Mouse (Mus musculus): ENCODE data around the gene Mfsd2a. TPM values are rescaled to one million over a fixed set of nuclear protein-coding genes. Genes with fewer than 3 reads are reported as not detected.

Mfsd2a gene
- total and polyA plus RNA-seq, 2 experiments from 2014 or later: 30.3 to 57.7 TPM

DNA sequence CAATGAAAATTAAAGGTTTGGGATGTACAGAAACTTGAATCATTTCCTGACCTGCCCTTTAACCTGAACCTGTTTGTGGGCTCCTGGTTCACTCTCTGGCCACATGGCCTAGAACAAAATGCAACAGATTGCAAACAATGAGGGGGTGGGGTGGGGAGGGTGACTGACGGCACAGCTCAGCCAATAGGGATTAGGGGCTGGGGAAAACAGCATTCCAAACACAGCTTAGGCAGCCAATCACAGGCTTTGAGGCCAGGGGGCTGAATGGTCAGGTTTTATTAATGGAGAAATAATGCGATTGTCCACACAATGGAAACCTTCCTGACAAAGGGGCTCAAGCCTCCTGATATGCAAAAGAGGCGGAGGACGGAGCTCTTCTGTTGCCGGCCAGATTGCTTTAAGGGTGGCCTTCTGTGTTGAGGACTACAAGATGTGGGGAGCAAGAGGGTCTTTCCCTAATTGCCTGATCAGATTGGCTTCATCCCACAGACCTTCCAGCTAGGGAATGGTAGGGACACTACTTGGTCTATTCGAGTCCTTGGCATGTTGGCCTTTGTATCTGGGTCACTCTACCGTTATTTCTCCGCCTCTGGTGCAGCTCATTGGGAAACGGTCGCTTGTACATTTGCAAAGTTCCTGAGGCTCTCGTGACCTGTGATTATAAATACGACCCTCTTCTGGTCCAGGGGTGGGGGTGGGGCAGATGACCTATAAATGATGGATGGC, 37.7 kb upstream of the Mfsd2a start:
- 3% methylated on average over 12 of the region's 12 CpGs for WGBS
- peak overlapping the region; percentile 48 for H3K9ac ChIP-seq (replicated peaks; ENCODE audit: low read length, poor library complexity, severe bottlenecking)
- no peaks in the 10 kb centered on the region for H3K9me3 ChIP-seq (ENCODE audit: low read length)
- H3K4me3 ChIP-seq (ENCODE audit: low read depth, low read length): peak overlapping the region; percentile 80
- H3K4me1 ChIP-seq (ENCODE audit: insufficient read depth, low read length): peaks cover 9% of the 10 kb centered on the region; the same call in 1 of the 2 replicates
- peaks cover 14% of the 10 kb centered on the region; the same call in 1 of the 2 replicates for H3K36me3 ChIP-seq (ENCODE audit: insufficient read depth, low read length)
- DNase-seq (ENCODE audit: low spot score) (peak; percentile 92), ATAC-seq (ENCODE audit: low FRiP score) (peak; percentile 71)
- peak overlapping the region; percentile 86 for H3K4me2 ChIP-seq (ENCODE audit: low read depth, low read length, poor library complexity, severe bottlenecking)
- no peaks in the 10 kb centered on the region for H3K27me3 ChIP-seq (ENCODE audit: insufficient read depth, low read length)
- no peak for TF ChIP-seq CTCF (IDR thresholded peaks at IDR 0.05)
- H3K27ac ChIP-seq (ENCODE audit: low read depth, low read length): peak overlapping the region; percentile 70

DNA sequence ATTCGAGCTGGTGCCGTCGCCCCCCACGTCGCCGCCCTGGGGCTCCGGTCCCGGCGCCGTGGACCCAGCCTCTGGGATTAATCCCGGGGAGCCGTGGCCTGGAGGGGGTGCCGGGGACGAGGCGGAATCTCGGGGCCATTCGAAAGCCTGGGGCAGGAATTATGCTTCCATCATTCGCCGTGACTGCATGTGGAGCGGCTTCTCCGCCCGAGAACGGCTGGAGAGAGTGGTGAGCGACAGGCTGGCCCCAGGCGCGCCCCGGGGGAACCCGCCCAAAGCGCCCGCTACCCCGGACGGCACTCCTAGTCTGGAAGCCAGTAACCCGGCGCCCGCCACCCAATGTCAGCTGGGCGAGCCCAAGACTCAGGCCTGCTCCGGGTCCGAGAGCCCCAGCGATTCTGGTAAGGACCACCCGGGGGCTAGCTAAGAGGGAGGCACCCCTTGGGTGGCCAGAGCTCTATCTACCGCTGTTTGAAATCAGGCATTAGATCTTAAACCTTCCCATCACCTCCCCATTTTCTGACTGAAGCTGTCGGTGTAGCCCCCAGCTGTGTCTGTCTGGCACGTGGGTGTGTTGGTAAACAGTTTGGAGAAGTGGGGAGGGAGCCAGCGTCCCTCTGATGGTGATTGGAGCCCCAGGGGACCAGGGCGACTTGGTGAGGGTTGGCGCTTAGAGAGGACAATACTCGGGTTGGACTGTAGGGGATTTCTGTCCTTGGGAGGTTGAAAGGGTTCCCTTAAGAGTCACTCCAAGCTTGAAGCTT, 35.8 kb upstream of the Mfsd2a start:
- Histone ChIP-seq H3K27ac (ENCODE audit: low read depth, low read length) (peak overlapping the region; percentile 88), H3K27me3 (ENCODE audit: insufficient read depth, low read length) (no peaks in the 10 kb centered on the region), H3K36me3 (ENCODE audit: insufficient read depth, low read length) (peaks cover 12% of the 10 kb centered on the region; the same call in 1 of the 2 replicates), H3K9me3 (ENCODE audit: low read length) (no peaks in the 10 kb centered on the region), H3K4me3 (ENCODE audit: low read depth, low read length) (peak overlapping the region; percentile 80), H3K4me2 (ENCODE audit: low read depth, low read length, poor library complexity, severe bottlenecking) (peak overlapping the region; percentile 86), H3K9ac (replicated peaks; ENCODE audit: low read length, poor library complexity, severe bottlenecking) (peak overlapping the region; percentile 69), H3K4me1 (ENCODE audit: insufficient read depth, low read length) (peaks cover 9% of the 10 kb centered on the region; the same call in 1 of the 2 replicates)
- DNase-seq (ENCODE audit: low spot score): peak; percentile 81
- under 1% methylated on average over 41 of the region's 47 CpGs for WGBS
- peak; percentile 51 for TF ChIP-seq CTCF (IDR thresholded peaks at IDR 0.05)
- peak; percentile 14 for ATAC-seq (ENCODE audit: low FRiP score)

DNA sequence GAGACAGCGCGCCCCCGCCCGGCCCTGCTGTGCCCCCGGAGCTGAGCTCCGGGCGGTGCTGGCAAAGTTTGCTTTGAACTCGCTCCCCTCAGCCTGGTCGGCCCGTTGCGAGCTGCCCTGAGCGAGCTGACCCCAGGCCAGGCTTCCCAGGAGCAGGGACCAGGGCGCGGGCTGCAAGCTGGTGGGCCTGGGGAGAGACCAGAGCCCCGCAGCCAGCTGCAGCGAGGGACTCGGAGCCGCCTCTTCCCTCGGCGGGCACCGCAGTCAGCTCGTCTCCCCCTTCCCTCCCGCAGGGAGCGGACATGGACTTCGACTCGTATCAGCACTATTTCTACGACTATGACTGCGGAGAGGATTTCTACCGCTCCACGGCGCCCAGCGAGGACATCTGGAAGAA, 35.2 kb upstream of the Mfsd2a start:
- peak; percentile 47 for DNase-seq (ENCODE audit: low spot score)
- under 1% methylated on average over 29 of the region's 32 CpGs for WGBS
- ATAC-seq (ENCODE audit: low FRiP score): no peak; the same call in 1 of the 2 replicates
- Histone ChIP-seq H3K27me3 (ENCODE audit: insufficient read depth, low read length) (no peaks in the 10 kb centered on the region), H3K4me2 (ENCODE audit: low read depth, low read length, poor library complexity, severe bottlenecking) (peak overlapping the region; percentile 86), H3K4me3 (ENCODE audit: low read depth, low read length) (peak overlapping the region; percentile 80), H3K36me3 (ENCODE audit: insufficient read depth, low read length) (peaks cover 7% of the 10 kb centered on the region; the same call in 1 of the 2 replicates), H3K27ac (ENCODE audit: low read depth, low read length) (peak overlapping the region; percentile 88), H3K9me3 (ENCODE audit: low read length) (no peaks in the 10 kb centered on the region), H3K9ac (replicated peaks; ENCODE audit: low read length, poor library complexity, severe bottlenecking) (peak overlapping the region; percentile 69), H3K4me1 (ENCODE audit: insufficient read depth, low read length) (peaks cover 9% of the 10 kb centered on the region; the same call in 1 of the 2 replicates)
- no peak for TF ChIP-seq CTCF (IDR thresholded peaks at IDR 0.05)

DNA sequence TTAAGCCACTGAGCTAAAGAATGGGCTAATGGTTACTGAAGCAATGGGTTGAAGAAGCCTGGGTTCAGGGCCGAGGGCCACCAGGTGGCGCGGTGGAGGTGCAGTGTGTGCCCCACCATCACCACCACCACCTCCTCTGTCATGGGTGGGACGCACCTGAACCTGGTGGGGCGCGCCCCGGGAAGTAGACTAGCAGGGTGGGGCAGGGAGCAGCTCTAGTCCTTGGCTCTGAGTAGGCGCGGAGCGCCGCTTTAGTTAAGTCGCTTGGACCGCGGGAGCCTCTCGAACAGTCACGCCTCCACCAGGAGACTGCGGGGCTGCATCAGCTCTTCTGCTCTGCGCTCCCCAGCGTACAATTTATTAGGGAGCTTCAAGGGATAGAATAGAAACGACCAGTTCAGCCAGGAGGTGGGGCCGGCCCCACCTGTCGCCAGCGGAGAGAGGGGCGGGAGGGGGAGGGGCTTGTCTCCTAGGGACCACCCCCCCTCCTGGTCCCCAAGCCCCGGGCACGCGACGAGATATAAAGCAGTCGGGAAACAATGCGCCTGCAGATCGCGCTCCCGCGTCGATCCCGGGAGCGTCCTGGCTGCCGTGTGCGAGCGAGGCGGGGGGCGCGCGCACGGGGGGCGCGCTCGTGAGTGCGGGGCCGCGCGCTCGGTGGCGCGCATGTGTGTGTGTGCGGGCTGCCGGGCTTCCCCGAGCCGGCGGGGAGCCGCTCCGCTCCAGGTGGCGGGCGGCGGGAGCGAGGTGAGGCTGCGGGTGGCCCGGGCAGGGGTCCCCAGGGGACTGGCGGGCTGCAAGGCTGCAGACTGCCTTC, 34.6 kb upstream of the Mfsd2a start, which contains the start of gene Mycl:
Gene Mycl (plus strand): TSS at position 249 of the 817 bp plus-strand sequence.
- ATAC-seq (ENCODE audit: low FRiP score) (peak; percentile 82), DNase-seq (ENCODE audit: low spot score) (peak; percentile 93)
- Histone ChIP-seq H3K4me1 (ENCODE audit: insufficient read depth, low read length) (peaks cover 9% of the 10 kb centered on the region; the same call in 1 of the 2 replicates), H3K27ac (ENCODE audit: low read depth, low read length) (peak within 1 kb of the TSS; percentile 88), H3K4me3 (ENCODE audit: low read depth, low read length) (peak within 1 kb of the TSS; percentile 80), H3K27me3 (ENCODE audit: insufficient read depth, low read length) (no peaks in the 10 kb centered on the region), H3K36me3 (ENCODE audit: insufficient read depth, low read length) (peaks cover 6% of the 10 kb centered on the region; the same call in 1 of the 2 replicates), H3K4me2 (ENCODE audit: low read depth, low read length, poor library complexity, severe bottlenecking) (peak within 1 kb of the TSS; percentile 86), H3K9me3 (ENCODE audit: low read length) (no peaks in the 10 kb centered on the region), H3K9ac (replicated peaks; ENCODE audit: low read length, poor library complexity, severe bottlenecking) (peak within 1 kb of the TSS; percentile 69)
- under 1% methylated on average over 53 of the region's 69 CpGs for WGBS
- peak; percentile 90 for TF ChIP-seq CTCF (IDR thresholded peaks at IDR 0.05)

DNA sequence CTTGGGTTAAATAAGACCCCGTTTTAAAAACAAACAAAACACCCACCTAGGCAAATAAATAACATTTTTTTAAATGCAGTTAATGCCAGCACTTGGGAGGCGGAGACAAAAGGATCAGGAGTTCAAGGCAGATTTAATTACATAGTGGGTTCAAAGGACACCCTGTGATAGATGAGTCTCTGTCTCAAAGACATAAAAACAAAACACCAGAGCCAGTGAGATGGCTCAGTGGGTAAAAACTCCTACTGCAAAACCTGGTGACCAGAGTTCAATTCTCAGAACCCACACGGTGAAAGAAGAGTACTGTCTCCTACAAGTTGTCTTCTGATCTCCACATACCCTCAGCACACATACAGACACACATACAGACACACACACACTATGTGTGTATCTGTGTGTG, 31.3 kb upstream of the Mfsd2a start:
- no peak for TF ChIP-seq CTCF (IDR thresholded peaks at IDR 0.05)
- no peak for DNase-seq (ENCODE audit: low spot score)
- no peak overlapping the region for H3K4me3 ChIP-seq (ENCODE audit: low read depth, low read length)
- no peak overlapping the region for H3K27ac ChIP-seq (ENCODE audit: low read depth, low read length)
- no peaks in the 10 kb centered on the region for H3K4me1 ChIP-seq (ENCODE audit: insufficient read depth, low read length)
- H3K9me3 ChIP-seq (ENCODE audit: low read length): no peaks in the 10 kb centered on the region
- H3K4me2 ChIP-seq (ENCODE audit: low read depth, low read length, poor library complexity, severe bottlenecking): no peak overlapping the region
- 70% methylated on average over 3 of the region's 3 CpGs for WGBS
- H3K36me3 ChIP-seq (ENCODE audit: insufficient read depth, low read length): no peaks in the 10 kb centered on the region
- ATAC-seq (ENCODE audit: low FRiP score): no peak
- H3K9ac ChIP-seq (replicated peaks; ENCODE audit: low read length, poor library complexity, severe bottlenecking): no peak overlapping the region
- H3K27me3 ChIP-seq (ENCODE audit: insufficient read depth, low read length): no peaks in the 10 kb centered on the region

All from midbrain, postnatal 0 days (tissue).